Mouse (Mus musculus) heart, adult 9 months (tissue): ENCODE measurements around the gene Ppp1r18.

ENCODE experiments used
- DNase-seq, 2 experiments: peaks; one replicate each; pipeline ENCODE4 v3.0.0; 2022; ENCODE audit warnings: low spot score in 2 of 2

The Ppp1r18 gene

GRCm38 (mm10) chr17:35909919-35910369 lies 44.6 kb downstream of the Ppp1r18 start, which contains the start of gene Atat1:
TSS of gene Atat1 (minus strand) at chr17:35910075.
- peak; percentile 93 to 94 for DNase-seq

GRCm38 (mm10) chr17:35914975-35915374 lies 49.6 kb downstream of the Ppp1r18 start:
- DNase-seq = no peak

- no peak for DNase-seq
These were observed 50.3 kb downstream of the Ppp1r18 start for GRCm38 (mm10) chr17:35915538-35916296.

GRCm38 (mm10) chr17:35916297-35917142 lies 51.1 kb downstream of the Ppp1r18 start, which contains the start of the genes Mrps18b and Ppp1r10:
TSS of gene Mrps18b (minus strand) at chr17:35916389.
TSS of gene Ppp1r10 (plus strand) at chr17:35916434.
- peak; percentile 99 to 100 for DNase-seq

- no peak for DNase-seq
These were observed 51.7 kb downstream of the Ppp1r18 start for GRCm38 (mm10) chr17:35917143-35917462.

- peak; percentile 58 to 61 for DNase-seq
These were observed 52.3 kb downstream of the Ppp1r18 start for GRCm38 (mm10) chr17:35917463-35918251.

- DNase-seq = peak; percentile 59 to 60
These were observed 53.1 kb downstream of the Ppp1r18 start for GRCm38 (mm10) chr17:35918276-35919059.

- DNase-seq = peak; percentile 96 to 97
These were observed 53.8 kb downstream of the Ppp1r18 start for GRCm38 (mm10) chr17:35919060-35919715.

- no peak for DNase-seq
These were observed 54.5 kb downstream of the Ppp1r18 start for GRCm38 (mm10) chr17:35919864-35920301.

GRCm38 (mm10) chr17:35920384-35920783 lies 55.0 kb downstream of the Ppp1r18 start:
- DNase-seq = no peak

GRCm38 (mm10) chr17:35920862-35921562 lies 55.6 kb downstream of the Ppp1r18 start:
- peak in 1 of 2 experiments; percentile 30 for DNase-seq

- DNase-seq = no peak
These were observed 56.3 kb downstream of the Ppp1r18 start for GRCm38 (mm10) chr17:35921710-35922109.

GRCm38 (mm10) chr17:35922566-35922965 lies 57.2 kb downstream of the Ppp1r18 start:
- DNase-seq = no peak

GRCm38 (mm10) chr17:35923281-35923680 lies 57.9 kb downstream of the Ppp1r18 start:
- DNase-seq = no peak
